Mouse (Mus musculus): ENCODE measurements around the gene Mtmr6. TPM values are rescaled to one million over a fixed set of nuclear protein-coding genes. Genes with fewer than 3 reads are reported as not detected.
"Not testable (repeated sequence)": the region's sequence is repeated elsewhere in the genome, so short reads cannot be mapped to it uniquely, and the experiment has no call there.

The Mtmr6 gene
- polyA plus RNA-seq, 1 experiment from 2014 or later = 54.7 TPM

- ATAC-seq = no peak
- WGBS = 49% methylated on average over 4 of the region's 4 CpGs
- no peak overlapping the region; the same call in 1 of the 2 replicates for H3K27ac ChIP-seq
Measured at GRCm38 (mm10) chr14:60302441-60302840, 37.4 kb downstream of the Mtmr6 start.

GRCm38 (mm10) chr14:60304441-60305220 is 39.6 kb downstream of the Mtmr6 start:
- Histone ChIP-seq H3K27me3 (no peaks in the 10 kb centered on the region), H3K9me3 (replicated peaks) (no peaks in the 10 kb centered on the region), H3K4me1 (peaks cover 37% of the 10 kb centered on the region), H3K36me3 (ENCODE audit: poor library complexity, severe bottlenecking) (peaks cover 11% of the 10 kb centered on the region), H3K27ac (no peak overlapping the region), H3K9ac (no peak overlapping the region), H3K4me3 (no peak overlapping the region), H3K4me2 (no peak overlapping the region)
- 99% methylated on average over 2 of the region's 2 CpGs for WGBS
- 0 out of 2 replicates have a peak, but pooled peaks have one; percentile 37 for ATAC-seq

More at GRCm38 (mm10) chr14:60302441-60302840, 37.4 kb downstream of the Mtmr6 start:
- no peak overlapping the region for H3K4me3 ChIP-seq
- peaks cover 15% of the 10 kb centered on the region for H3K36me3 ChIP-seq (ENCODE audit: poor library complexity, severe bottlenecking)
- H3K4me2 ChIP-seq = no peak overlapping the region
- no peak overlapping the region for H3K9ac ChIP-seq
- H3K9me3 ChIP-seq (replicated peaks) = no peaks in the 10 kb centered on the region
- H3K27me3 ChIP-seq = no peaks in the 10 kb centered on the region
- peaks cover 37% of the 10 kb centered on the region for H3K4me1 ChIP-seq

- Histone ChIP-seq H3K4me1 (peaks cover 6% of the 10 kb centered on the region), H3K27ac (no peak overlapping the region), H3K27me3 (no peaks in the 10 kb centered on the region), H3K36me3 (ENCODE audit: poor library complexity, severe bottlenecking) (peaks cover 5% of the 10 kb centered on the region; the same call in 1 of the 2 replicates), H3K9me3 (replicated peaks) (no peaks in the 10 kb centered on the region), H3K4me2 (no peak overlapping the region), H3K4me3 (no peak overlapping the region), H3K9ac (no peak overlapping the region)
- ATAC-seq = no peak
- WGBS = 73% methylated on average over 6 of the region's 6 CpGs
Measured at GRCm38 (mm10) chr14:60308113-60308512, 43.1 kb downstream of the Mtmr6 start.

GRCm38 (mm10) chr14:60310691-60311090 is 45.7 kb downstream of the Mtmr6 start:
- no peak overlapping the region for H3K27ac ChIP-seq

GRCm38 (mm10) chr14:60319231-60319630 is 54.2 kb downstream of the Mtmr6 start:
- H3K9me3 ChIP-seq (replicated peaks) = 0 out of 2 replicates have a peak, but pooled peaks cover 2% of the 10 kb centered on the region
- H3K27me3 ChIP-seq = no peaks in the 10 kb centered on the region
- H3K27ac ChIP-seq = no peak overlapping the region
- WGBS = 98% methylated on average over 1 of the region's 1 CpGs
- ATAC-seq = no peak
- H3K4me2 ChIP-seq = no peak overlapping the region
- H3K4me3 ChIP-seq = no peak overlapping the region
- H3K36me3 ChIP-seq (ENCODE audit: poor library complexity, severe bottlenecking) = no peaks in the 10 kb centered on the region
- no peak overlapping the region for H3K9ac ChIP-seq
- no peaks in the 10 kb centered on the region for H3K4me1 ChIP-seq

More at GRCm38 (mm10) chr14:60310691-60311090, 45.7 kb downstream of the Mtmr6 start:
- H3K9me3 ChIP-seq (replicated peaks) = 0 out of 2 replicates have a peak, but pooled peaks cover 4% of the 10 kb centered on the region
- H3K9ac ChIP-seq = no peak overlapping the region
- ATAC-seq = no peak
- H3K27me3 ChIP-seq = no peaks in the 10 kb centered on the region
- H3K4me1 ChIP-seq = no peaks in the 10 kb centered on the region
- no peaks in the 10 kb centered on the region for H3K36me3 ChIP-seq (ENCODE audit: poor library complexity, severe bottlenecking)
- WGBS = 68% methylated on average over 4 of the region's 4 CpGs
- H3K4me2 ChIP-seq = no peak overlapping the region
- no peak overlapping the region for H3K4me3 ChIP-seq

- H3K36me3 ChIP-seq (ENCODE audit: poor library complexity, severe bottlenecking) = no peaks in the 10 kb centered on the region
- H3K4me2 ChIP-seq = no peak overlapping the region
- H3K9ac ChIP-seq = no peak overlapping the region
- WGBS = 74% methylated on average over 3 of the region's 3 CpGs
- H3K4me1 ChIP-seq = no peaks in the 10 kb centered on the region
- H3K27ac ChIP-seq = no peak overlapping the region
- no peak for ATAC-seq
- no peak overlapping the region for H3K4me3 ChIP-seq
- H3K9me3 ChIP-seq (replicated peaks) = no peaks in the 10 kb centered on the region
- H3K27me3 ChIP-seq = no peaks in the 10 kb centered on the region
Measured at GRCm38 (mm10) chr14:60320813-60321212, 55.8 kb downstream of the Mtmr6 start.

GRCm38 (mm10) chr14:60340001-60340400 is 75.0 kb downstream of the Mtmr6 start:
- 61% methylated on average over 5 of the region's 5 CpGs for WGBS

GRCm38 (mm10) chr14:60340570-60340969 is 75.5 kb downstream of the Mtmr6 start:
- Histone ChIP-seq H3K27ac (no peak overlapping the region), H3K4me1 (peaks cover 4% of the 10 kb centered on the region; the same call in 1 of the 2 replicates), H3K9me3 (replicated peaks) (no peaks in the 10 kb centered on the region), H3K4me2 (no peak overlapping the region), H3K4me3 (no peak overlapping the region), H3K36me3 (ENCODE audit: poor library complexity, severe bottlenecking) (no peaks in the 10 kb centered on the region), H3K27me3 (no peaks in the 10 kb centered on the region), H3K9ac (no peak overlapping the region)
- no peak for ATAC-seq
- WGBS = 83% methylated on average over 4 of the region's 4 CpGs

More at GRCm38 (mm10) chr14:60340001-60340400, 75.0 kb downstream of the Mtmr6 start:
- not testable (repeated sequence) for H3K4me2 ChIP-seq; H3K36me3 ChIP-seq (ENCODE audit: poor library complexity, severe bottlenecking); H3K27ac ChIP-seq; ATAC-seq; H3K27me3 ChIP-seq; H3K4me3 ChIP-seq; H3K9me3 ChIP-seq (replicated peaks); H3K9ac ChIP-seq; H3K4me1 ChIP-seq

- H3K27ac ChIP-seq = no peak overlapping the region
- no peak for ATAC-seq
- H3K4me3 ChIP-seq = no peak overlapping the region
- no peaks in the 10 kb centered on the region for H3K27me3 ChIP-seq
- 90% methylated on average over 6 of the region's 6 CpGs for WGBS
- H3K36me3 ChIP-seq (ENCODE audit: poor library complexity, severe bottlenecking) = no peaks in the 10 kb centered on the region
- H3K9me3 ChIP-seq (replicated peaks) = no peaks in the 10 kb centered on the region
- no peak overlapping the region for H3K9ac ChIP-seq
- H3K4me1 ChIP-seq = no peaks in the 10 kb centered on the region
- H3K4me2 ChIP-seq = no peak overlapping the region
Measured at GRCm38 (mm10) chr14:60345326-60345876, 80.4 kb downstream of the Mtmr6 start.

MicroRNAs encoded within 50 kb of the gene (microRNA counts, 519-probe panel; counts per million panel counts)
- 177 counts per million, percentile 53 among the panel's probes with 10 or more counts for microRNA mmu-miR-719

Small RNA genes within 50 kb of the gene (microRNA-seq; reads per million reads assigned to microRNA genes)
- not detected for gene Mir719

Other genes starting within 250 kb of the Mtmr6 start
- gene Atp8a2, start 68.0 kb upstream of the Mtmr6 start, polyA plus RNA-seq (2015; fragmentation: Nextera tagmentation; extraction: Ambion mirVana) = 16.9 and 19.5 TPM in 2 replicates
- 0.05 and 0.11 TPM in 2 replicates for gene Nupl1, start 13.8 kb upstream of the Mtmr6 start, polyA plus RNA-seq (2015; fragmentation: Nextera tagmentation; extraction: Ambion mirVana)
- 50.9 and 55.9 TPM in 2 replicates for gene Gm49336, start 13.7 kb upstream of the Mtmr6 start, polyA plus RNA-seq (2015; fragmentation: Nextera tagmentation; extraction: Ambion mirVana)
- gene Amer2, start 108.0 kb downstream of the Mtmr6 start, polyA plus RNA-seq (2015; fragmentation: Nextera tagmentation; extraction: Ambion mirVana) = 24.4 and 31.0 TPM in 2 replicates